Mouse (Mus musculus) gastrocnemius, postnatal 25 days (tissue): ENCODE measurements at regions not wholly inside any gene's neighbourhood (a gene's known extent, or its start where the extent isn't known, plus 50 kb on each side); places are given as distances from the start of the nearest gene placed in this dataset.

ENCODE experiments used
- DNase-seq: peaks from one replicate; pipeline ENCODE4 v3.0.0; 2022

DNA sequence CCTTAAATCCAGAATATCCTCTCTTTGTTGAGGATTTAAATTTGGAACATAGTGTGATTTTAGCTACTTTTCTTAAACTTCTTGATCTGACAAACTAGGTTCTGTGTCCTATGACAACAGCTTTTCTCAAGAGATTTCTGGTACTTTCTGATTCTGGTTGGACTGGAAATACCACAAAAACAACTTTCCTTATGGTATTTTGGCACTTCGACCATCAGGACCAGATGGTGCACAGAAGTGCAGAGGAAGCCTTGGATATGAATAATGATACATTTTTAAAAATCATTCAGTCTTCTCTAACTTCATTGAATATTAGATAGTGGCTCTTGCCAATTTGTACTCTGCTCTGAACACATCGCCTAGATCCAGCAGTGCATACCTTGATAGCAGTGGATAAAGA is 303.8 kb upstream of the Flrt2 start:
- DNase-seq = no peak

GRCm38 (mm10) chr12:95392821-95393220 is 299.2 kb upstream of the Flrt2 start:
- DNase-seq = no peak

DNA sequence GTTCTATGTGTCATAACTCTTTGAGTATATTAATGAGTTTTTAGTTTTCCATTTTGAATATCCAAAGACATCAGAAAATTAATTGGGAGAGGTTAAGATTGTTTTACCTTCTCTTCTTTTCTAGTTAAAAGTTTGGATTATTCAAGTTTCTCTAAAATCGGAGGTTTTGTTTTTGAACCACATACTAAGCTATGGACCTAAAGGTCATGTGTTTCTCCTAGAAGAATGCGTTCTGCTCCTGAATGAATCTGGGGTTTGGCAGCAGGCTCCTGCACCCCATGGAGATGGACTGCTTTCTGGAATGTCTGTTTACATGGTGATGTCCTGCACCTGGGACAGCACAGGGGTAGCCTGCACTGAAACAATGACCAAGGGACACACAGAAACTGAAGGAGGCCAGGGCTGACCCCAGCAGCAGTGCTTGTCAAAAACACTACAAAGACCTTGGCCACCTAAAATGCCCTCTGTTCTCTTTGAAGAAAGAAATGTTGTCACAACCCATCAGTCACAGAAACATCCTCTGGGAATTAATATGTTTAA is 297.0 kb upstream of the Flrt2 start:
- no peak for DNase-seq

- no peak for DNase-seq
Measured at GRCm38 (mm10) chr12:95420861-95421260, 271.2 kb upstream of the Flrt2 start.

- DNase-seq = no peak
Measured at GRCm38 (mm10) chr12:95424739-95425138, 267.3 kb upstream of the Flrt2 start.

- DNase-seq = no peak
Measured at GRCm38 (mm10) chr12:95437226-95437625, 254.8 kb upstream of the Flrt2 start.

DNA sequence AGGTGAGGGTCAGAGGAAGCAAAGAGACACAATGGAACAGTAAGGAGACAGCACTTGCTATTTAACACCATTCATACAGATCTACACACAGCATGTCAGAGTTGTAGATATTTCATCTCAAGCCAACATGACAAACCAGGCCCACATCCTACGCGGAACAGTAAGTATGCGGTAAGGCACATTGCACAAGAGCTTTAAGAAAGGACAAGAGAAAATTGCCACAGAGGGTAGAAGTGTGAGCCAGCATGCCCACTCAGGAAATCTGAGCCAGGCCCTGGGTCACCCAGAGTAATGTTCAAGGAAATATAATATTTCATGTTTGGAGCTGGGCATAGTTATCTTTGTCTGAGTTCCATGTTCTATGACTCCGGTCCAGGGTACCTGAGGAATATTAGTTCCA is 234.5 kb upstream of the Flrt2 start:
- DNase-seq = no peak

DNA sequence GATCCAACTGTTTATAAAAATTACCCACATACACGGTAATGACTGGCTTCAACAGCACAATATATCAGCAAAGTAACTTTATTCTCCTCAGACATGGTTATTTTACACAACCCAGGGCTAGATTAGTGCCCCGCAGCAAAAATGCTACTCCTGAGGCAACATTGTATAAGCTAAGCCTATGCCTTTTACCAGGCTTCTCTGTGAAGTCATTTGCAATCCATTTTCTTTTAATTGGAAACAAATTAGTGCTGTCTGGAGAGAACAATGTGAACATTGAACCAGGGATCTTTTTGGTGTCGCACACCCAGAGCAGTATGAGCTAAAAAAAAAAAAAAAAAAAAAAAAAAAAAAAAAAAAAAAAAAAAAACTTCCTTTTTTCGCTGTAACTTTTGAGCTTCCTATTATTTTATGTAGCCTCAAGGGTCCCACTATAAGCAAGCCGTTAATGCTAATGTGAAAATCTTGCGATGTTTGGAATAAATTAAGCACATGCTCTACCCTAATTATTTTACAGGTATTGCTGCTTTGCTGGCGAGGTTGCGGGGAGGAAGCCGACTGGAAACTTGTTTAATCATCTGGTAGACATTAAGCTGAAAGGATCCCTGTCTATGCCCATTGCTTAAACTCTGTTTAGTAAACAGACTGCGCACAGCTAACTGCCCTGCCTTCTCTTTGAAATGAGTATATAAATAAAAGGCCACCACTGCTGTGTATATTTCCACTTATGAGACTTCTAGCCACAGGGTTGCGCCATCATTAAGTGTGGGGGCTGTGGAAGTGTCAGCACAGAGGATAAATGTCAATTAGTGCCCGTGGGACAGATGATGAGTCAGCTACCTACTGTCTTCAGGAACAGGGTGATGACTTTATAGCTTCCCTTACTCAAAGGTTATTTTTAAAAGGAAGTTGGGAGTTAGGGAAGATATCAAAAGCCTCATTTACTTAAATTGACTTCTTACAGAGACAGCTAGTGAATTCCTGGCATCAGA is 225.2 kb upstream of the Flrt2 start:
- no peak for DNase-seq

- DNase-seq = no peak
Measured at GRCm38 (mm10) chr12:95469897-95470296, 222.1 kb upstream of the Flrt2 start.

GRCm38 (mm10) chr12:95486502-95486901 is 205.5 kb upstream of the Flrt2 start:
- no peak for DNase-seq

GRCm38 (mm10) chr12:95488371-95488770 is 203.7 kb upstream of the Flrt2 start:
- DNase-seq = no peak

DNA sequence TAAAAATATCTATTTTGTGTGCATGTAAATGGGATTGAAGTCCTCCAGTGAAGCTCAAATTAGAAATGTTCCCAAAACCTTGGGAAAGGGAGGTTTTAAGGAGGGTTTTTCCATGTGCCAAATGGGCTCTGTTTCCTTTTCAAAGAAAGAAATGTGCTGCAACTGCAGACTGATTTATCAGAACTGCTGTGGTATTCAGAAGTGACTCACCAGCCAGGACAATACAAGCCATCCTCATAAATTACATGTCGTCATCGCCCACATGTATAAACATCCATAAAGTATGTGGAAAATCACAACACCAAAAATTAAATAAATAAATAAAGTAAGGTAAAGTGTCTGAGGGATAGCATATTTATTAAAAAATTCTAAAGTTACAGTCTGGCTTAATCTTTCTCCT is 202.7 kb upstream of the Flrt2 start:
- DNase-seq = no peak

GRCm38 (mm10) chr12:95489848-95490247 is 202.2 kb upstream of the Flrt2 start:
- DNase-seq = no peak

- peak; percentile 16 for DNase-seq
Measured at GRCm38 (mm10) chr12:95491806-95492436, 200.1 kb upstream of the Flrt2 start.

DNA sequence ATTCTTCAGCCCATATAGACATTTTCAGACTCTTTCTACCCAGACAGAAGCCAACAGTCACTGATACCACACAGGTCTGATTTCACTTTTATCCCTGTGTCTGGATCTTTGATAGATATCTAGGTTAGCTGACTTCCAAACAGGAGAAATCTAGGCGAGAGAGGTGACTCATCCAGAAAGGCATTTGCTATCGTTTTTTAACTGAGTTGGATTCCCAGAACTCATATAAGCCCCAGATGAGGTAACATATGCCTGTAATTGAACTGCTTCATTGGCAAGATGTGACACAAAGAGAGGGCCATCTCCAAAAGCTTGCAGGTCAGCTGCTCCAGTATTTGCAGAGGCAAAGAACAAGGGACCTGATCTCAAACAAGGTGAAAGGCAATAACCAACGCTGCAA is 190.6 kb upstream of the Flrt2 start:
- DNase-seq = no peak

DNA sequence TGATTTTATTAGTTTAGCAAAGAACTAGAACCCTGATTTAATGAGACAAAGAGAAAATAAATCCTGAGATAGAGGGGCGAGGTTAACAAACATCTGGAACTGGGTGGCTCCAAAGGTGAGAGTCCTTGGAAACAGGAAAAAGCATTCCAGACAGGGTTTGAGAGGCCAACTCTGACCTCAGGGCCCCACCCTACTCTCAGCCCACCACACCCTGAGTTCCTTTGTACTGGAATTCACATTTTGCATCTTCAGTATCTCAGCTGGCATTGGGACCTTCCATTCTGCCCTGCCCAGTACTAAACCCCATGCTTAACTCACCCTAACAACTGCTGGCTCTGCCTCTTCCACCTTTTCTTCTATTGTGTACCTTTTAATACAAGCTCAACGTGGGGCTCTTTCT is 172.0 kb upstream of the Flrt2 start:
- DNase-seq = no peak

DNA sequence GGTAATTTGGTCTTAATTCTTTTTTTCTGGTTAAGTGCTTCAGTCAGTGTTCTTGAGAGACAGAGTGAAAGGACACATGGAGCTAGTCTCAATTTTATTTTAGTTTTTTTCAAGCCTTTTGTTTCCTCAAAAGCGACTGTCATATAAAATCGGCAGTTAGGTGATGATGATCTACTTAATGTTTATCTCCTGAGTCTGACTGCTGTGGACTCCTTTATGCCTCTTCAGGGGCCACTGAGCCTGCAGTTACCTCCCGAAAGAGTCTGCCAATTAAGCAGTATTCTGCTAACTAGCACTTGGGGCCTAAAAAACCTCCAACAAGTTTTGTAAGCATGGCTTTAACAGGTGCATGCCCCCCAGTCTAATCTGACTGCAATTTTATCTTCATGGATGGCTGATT is 170.0 kb upstream of the Flrt2 start:
- no peak for DNase-seq

- no peak for DNase-seq
Measured at GRCm38 (mm10) chr12:95533888-95534639, 158.0 kb upstream of the Flrt2 start.

- no peak for DNase-seq
Measured at GRCm38 (mm10) chr12:95547301-95547700, 144.7 kb upstream of the Flrt2 start.

GRCm38 (mm10) chr12:95553129-95553528 is 138.9 kb upstream of the Flrt2 start:
- no peak for DNase-seq

GRCm38 (mm10) chr12:95558706-95559406 is 133.2 kb upstream of the Flrt2 start:
- no peak for DNase-seq

- DNase-seq = no peak
Measured at GRCm38 (mm10) chr12:95563431-95563830, 128.6 kb upstream of the Flrt2 start.
